Mouse (Mus musculus) layer of hippocampus, adult 2 months (tissue): ENCODE results near the gene Top1. TPM values are rescaled to one million over a fixed set of nuclear protein-coding genes. Genes with fewer than 3 reads are reported as not detected.
"Not testable (repeated sequence)": the region's sequence is repeated elsewhere in the genome, so short reads cannot be mapped to it uniquely, and the experiment has no call there.

ENCODE experiments used
- DNase-seq, 2 experiments: peaks; one replicate each; pipeline ENCODE4 v3.0.0; 2022; ENCODE audit warnings: low spot score in 2 of 2
- H3K27ac ChIP-seq: fragments of 200-600 bp; 2 replicates; pipeline ENCODE4 v1.8.1; 2022
- H3K4me3 ChIP-seq: fragments of 200-600 bp; 2 replicates; pipeline ENCODE4 v1.8.1; 2022; ENCODE audit warnings: mild to moderate bottlenecking
- CTCF ChIP-seq: fragments of 200-600 bp; conservative IDR thresholded peaks from 2 replicates; pipeline ENCODE4 v1.8.1; 2022; ENCODE audit warnings: antibody characterized with exemption, mild to moderate bottlenecking, moderate library complexity
- total RNA-seq, 2 experiments: library from RNA; stranded (reverse); gene quantifications; 2 replicates each; pipeline ENCODE4 v1.2.3; 2021

Gene Top1
- total RNA-seq, 2 experiments from 2014 or later = 79.4 to 83.9 TPM

DNA sequence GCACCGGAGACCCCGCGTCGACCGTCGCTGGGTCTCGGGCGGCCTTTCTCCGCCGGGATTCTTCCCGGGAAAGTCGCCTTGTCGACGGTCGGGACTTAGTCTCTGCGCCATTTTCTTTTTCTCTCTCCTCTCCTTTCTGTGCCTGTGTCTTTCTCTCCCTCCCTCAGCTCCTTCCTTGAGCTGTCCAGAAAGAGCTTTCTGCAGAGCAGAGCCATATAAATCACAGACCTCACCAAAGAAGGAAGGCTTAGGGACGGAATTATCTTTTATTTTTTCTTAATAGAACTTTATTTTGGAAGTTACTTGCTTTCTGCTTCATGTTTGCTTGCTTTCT, 1.1 kb downstream of the Top1 start:
- no peak for DNase-seq
- H3K27ac ChIP-seq = peak overlapping the region; percentile 99

DNA sequence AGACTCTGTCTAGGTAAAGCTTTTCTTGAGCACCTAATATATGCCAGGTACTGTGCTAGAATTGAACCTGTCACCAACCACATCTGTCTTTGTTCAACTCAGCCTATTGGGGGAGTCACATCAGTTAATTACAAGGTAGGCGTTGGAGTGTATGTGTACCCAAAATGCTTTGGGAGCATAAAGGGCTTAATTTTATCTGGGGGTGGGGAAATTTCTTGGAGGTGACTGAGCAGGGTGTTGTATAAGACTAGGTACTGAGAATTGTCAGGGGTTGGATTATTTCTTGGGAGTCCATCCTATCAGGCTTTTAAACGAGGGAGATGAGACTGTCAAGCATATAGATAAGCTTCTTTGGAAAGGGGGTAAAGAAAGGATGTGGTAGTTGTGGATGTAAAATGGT, 2.4 kb downstream of the Top1 start:
- peak overlapping the region; percentile 99; the same call in 1 of the 2 replicates for H3K27ac ChIP-seq
- TF ChIP-seq CTCF = no peak
- peak overlapping the region; percentile 83 for H3K4me3 ChIP-seq
- no peak for DNase-seq

More for the DNA sequence above, 1.1 kb downstream of the Top1 start:
- peak overlapping the region; percentile 83 for H3K4me3 ChIP-seq
- TF ChIP-seq CTCF = no peak

DNA sequence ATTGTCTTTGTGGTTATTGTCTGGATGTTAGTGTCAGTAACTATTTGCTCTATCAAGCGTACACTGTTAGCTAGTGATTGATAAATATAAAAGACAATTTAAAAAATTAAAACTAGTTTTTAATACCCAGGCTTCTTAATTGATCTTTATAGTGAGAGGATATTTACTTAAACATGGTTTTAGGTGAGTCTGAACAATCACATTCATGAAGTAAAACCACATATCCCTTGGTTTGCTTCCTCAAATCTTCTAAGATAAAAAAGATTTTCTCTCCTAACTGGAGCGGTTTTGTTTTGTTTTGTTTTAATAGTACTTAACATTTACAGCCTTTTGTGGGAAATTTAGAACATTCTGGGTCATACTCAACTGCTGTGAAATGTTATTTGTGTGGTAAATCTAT, 3.4 kb downstream of the Top1 start:
- H3K4me3 ChIP-seq = peak overlapping the region; percentile 83
- no peak for TF ChIP-seq CTCF
- no peak for DNase-seq
- no peak overlapping the region for H3K27ac ChIP-seq

DNA sequence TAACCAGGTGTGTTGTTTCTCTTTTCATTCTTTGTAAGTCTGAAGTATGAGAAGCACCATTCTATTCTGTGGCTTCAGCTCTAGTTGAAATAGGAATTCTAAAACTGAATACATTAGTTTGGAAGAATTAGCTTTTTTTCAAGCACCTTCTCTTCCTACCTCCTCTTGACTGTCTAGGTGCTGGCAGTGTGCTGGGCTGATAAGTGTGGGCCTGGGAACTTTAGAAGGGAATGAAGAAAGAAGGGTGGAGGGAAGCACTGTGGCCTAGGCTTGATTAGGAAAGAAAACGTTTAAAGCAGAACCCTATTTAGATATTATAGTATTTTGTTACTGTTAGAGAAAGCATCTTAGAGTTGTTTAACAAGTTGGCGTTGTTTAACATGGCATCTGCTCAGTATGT, 5.5 kb downstream of the Top1 start:
- TF ChIP-seq CTCF = no peak
- no peak for DNase-seq
- Histone ChIP-seq H3K27ac (no peak overlapping the region), H3K4me3 (no peak overlapping the region)

DNA sequence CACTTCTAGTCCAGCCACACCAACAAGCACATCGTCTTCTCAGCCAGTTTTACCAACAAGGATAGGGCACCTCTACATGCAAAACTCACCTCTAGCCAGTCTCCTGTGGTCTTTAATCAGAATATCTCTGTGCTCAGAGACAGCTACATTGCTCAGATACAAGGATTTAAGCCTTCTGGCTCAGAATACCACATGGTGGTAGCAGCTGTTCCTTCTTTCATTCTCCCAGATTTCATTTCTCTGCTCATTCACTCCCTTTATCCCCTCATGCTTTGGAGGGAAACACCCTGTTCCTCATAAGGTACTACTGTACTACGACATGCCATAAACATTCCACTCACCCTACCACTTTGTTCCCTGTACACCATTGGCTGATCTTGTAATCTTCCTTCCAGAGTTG, 7.5 kb downstream of the Top1 start:
- Histone ChIP-seq H3K4me3 (no peak overlapping the region), H3K27ac (peak overlapping the region; percentile 49; the same call in 1 of the 2 replicates)
- no peak for TF ChIP-seq CTCF
- no peak for DNase-seq

DNA sequence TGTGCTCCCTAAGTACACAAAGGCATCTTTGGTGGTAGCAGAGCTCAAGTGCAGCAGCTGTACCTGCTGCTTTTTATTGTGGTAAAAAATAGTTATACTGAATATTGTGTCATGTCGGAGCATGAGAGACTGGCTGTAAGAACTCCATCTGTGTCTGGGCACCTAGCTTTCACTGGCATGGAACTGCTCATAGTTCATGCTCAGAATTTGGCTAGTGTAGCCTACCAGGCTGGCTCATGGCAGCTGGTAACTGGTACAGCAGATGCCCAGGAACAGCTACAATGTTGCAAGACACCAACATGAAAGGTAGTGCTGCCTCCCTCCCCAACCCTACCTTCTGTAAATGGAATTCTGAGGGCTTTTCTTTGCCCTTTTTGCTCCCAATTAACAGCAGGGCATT, 9.9 kb downstream of the Top1 start:
- peak in 1 of 2 experiments; percentile 47 for DNase-seq
- no peak for TF ChIP-seq CTCF
- Histone ChIP-seq H3K27ac (peak overlapping the region; percentile 67), H3K4me3 (no peak overlapping the region)

DNA sequence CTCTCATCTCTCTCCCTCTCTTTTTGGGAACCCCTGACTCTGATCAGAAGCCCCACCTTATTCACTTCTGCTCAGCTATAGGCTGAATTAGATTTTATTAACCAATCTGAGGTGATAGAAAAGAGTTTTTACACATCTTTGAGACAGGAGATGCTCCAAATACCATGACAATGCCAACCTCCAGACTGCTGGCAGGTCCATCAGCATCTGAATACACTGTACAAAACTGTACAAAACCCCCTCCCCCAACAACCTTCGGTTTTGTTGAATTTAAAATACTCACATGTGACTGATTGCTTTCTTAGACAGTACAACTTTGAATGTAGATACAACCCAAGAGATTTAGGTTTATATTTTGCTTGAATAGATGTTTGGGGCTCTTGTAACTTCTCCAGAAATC, 10.5 kb downstream of the Top1 start:
- no peak for DNase-seq
- TF ChIP-seq CTCF = no peak
- no peak overlapping the region for H3K4me3 ChIP-seq
- peak overlapping the region; percentile 39; the same call in 1 of the 2 replicates for H3K27ac ChIP-seq

DNA sequence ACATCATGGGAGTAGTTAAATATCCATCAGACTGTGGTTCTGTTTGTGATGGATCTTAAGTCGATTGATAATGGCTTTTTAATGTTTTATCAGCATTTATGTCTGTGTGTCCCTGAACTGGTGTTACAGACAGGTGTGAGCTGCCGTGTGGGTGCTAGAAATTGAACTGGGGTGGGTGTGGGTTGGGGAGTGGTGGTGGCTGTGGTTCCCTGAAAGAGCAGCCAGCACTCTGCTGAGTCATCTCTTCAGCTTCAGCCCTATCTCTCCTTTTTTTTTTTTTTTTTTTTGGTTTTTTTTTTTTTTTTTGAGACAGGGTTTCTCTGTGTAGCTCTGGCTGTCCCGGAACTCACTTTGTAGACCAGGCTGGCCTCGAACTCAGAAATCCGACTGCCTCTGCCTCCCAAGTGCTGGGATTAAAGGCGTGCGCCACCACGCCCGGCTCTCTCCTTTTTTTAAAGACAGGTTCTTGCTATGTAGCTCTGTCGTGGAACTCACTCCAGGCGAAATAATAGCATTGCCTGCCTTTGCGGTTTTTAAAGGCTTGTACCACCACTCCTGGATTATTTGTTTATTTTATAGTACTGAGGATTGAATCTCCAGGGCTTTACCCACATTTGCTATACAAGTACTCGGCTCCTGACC, 12.2 kb downstream of the Top1 start:
- peak overlapping the region; percentile 24; the same call in 1 of the 2 replicates for H3K27ac ChIP-seq
- no peak overlapping the region for H3K4me3 ChIP-seq
- DNase-seq = no peak
- TF ChIP-seq CTCF = no peak

DNA sequence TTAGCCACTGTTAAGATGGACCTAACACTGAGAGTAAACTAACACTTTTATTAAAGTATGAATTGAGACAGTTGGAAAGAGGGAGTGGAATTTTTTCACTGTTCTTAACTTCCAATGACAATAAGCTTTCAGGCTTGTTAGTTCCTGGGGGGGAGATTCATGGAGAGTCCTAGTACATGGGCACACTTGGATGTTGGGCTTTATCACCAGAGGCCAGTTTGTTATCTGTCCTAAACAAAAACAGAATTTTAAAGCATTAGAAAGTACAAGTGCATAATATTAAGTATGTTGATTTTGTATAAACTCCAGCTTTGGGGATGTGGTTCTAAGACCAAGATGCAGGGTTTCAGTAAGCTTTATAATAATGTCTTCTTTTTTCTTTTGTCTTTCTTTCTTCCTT, 13.1 kb downstream of the Top1 start:
- TF ChIP-seq CTCF = no peak
- Histone ChIP-seq H3K27ac (no peak overlapping the region), H3K4me3 (no peak overlapping the region)
- DNase-seq = no peak

DNA sequence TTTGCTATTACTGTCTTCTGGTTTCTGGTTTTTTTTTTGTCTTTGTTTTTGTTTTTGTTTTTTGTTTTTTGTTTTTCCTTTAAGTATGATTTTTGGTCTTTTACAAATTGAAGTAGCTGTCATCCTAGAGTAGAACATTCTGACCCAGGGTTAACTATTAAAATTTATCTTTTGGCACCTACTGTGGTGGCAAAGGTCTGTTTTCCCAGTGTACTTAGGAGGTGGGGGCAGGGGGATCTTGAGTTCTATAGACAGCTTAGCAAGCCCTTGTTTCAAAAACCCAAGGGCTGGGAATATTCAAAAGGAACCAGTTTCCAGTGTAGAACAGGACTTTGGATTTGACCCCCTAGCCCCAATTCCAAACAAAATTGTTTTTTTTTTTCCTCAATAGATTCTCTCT, 18.7 kb downstream of the Top1 start:
- no peak for DNase-seq
- H3K27ac ChIP-seq = no peak overlapping the region
- TF ChIP-seq CTCF = no peak
- no peak overlapping the region for H3K4me3 ChIP-seq

DNA sequence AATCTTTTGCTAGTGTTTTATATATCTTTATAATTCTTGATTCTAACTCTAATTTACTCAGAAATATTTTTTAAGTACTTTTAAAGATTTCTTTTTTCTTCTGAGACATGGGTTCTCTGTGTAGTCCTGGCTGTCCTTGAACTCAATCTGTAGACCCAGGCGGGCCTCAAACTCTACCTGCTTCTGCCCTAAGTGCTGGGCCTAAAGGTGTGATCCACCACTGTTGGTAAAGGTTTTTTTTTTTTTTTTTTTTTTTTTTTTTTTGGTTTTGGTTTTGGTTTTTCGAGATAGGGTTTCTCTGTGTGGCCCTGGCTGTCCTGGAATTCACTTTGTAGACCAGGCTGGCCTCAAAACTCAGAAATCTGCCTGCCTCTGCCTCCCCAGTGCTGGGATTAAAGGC, 19.3 kb downstream of the Top1 start:
- not testable (repeated sequence) for DNase-seq, H3K27ac ChIP-seq, H3K4me3 ChIP-seq

DNA sequence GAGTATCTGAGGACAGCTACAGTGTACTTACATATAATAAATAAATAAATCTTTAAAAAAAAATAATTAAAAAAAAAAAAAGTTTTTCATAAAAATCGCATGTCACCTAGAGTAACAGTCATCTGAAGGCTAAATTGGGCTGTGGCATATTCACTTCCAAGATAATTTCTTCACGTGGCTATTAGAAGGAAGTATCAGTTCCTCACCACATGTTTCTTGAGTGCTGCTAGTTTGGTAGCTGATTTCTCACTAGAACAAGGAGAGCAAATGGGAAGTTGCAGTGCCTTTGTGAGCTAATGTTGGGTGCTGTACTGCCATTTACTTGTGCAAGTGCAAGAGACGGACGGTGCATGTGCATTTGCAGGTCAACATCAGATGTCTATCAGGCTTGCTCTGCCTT, 21.6 kb downstream of the Top1 start:
- no peak for DNase-seq
- Histone ChIP-seq H3K27ac (no peak overlapping the region), H3K4me3 (no peak overlapping the region)
- no peak for TF ChIP-seq CTCF

DNA sequence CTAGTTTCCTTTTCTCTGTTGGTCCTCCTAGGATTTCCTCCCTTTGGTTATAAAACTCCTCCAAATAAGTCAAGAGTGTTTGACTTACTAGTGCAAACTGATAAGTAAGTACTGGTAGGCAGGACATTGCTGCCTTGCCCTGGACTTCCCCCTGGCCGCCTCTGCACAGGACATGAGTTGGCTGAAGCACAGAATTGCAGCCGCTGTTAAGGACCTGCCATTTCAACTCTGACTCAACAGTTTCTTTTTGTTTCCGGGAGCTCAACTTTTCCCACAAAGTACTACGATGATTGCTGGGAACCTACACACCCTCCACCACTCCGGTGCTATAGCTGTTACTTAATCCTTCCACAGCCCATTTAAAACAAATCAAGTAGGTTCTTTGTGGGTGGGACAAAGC, 54.6 kb downstream of the Top1 start:
- no peak overlapping the region for H3K4me3 ChIP-seq
- H3K27ac ChIP-seq = peak overlapping the region; percentile 43; the same call in 1 of the 2 replicates
- DNase-seq = no peak
- no peak for TF ChIP-seq CTCF

DNA sequence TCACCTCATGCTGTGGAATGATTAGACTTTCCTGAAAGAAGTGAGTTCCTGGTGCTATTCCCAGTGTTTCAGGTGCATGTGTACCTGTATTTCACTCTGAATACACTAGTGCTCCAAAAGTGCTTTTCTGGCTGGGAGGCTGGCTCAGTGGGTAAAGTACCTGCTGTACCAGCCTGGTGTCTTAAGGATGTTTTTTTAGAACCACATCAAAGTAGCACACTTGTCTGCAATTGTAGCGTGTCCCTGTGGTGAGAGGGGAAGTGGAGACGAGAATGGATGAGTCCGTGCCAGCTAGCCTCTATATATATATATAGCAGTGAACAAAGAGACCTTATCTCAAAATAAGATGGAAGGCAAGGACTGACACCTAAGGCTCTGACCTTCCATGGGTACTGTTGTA, 55.9 kb downstream of the Top1 start:
- DNase-seq = no peak
- H3K4me3 ChIP-seq = no peak overlapping the region
- no peak for TF ChIP-seq CTCF

DNA sequence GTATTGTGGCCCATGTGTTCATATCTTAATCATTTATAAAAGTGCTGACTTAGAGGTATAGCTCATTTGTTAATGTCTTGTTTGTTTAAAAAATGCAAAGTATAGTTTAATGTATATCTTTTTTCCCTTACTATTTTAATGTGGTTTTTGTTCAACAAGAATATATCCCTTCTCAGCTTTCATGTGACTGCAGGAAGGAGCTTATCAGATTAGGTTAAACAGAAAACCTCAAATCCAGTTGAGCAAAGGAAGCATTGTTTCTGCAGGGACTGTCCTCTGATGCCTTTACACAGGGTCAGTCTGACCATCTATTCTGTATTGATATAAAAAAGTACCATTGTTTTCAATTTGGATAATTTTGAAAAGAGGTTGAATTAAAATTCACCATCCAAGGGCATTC, 57.1 kb downstream of the Top1 start:
- TF ChIP-seq CTCF = no peak
- no peak overlapping the region for H3K4me3 ChIP-seq
- DNase-seq = no peak
- no peak overlapping the region for H3K27ac ChIP-seq

More for the DNA sequence above, 55.9 kb downstream of the Top1 start:
- no peak overlapping the region for H3K27ac ChIP-seq
